Comparison of ENCODE assay signal across 12 mouse cellular contexts in genomic region chr2:34627328-34628226, GRCm38 (mm10).
DNase-seq lines count a peak whose midpoint lies in the region; ATAC-seq lines count a peak whose summit lies in the region.
"Had no signal": no experiment of that assay in that cellular context is flagged by ENCODE, and none has a peak within 500 bp of the region (broad histone marks: within the 10 kb centered on the region; RNA-seq: fewer than 3 reads in every experiment).

No protein-coding gene starts in this region.

- H3K4me2 ChIP-seq in kidney, embryonic 15.5 days = no peak overlapping the region
- H3K4me2 ChIP-seq: hindbrain, embryonic 15.5 days; neural tube, embryonic 13.5 days had no signal

- no peak overlapping the region for H3K9ac ChIP-seq in kidney, embryonic 15.5 days
- H3K9ac ChIP-seq: hindbrain, embryonic 15.5 days; neural tube, embryonic 13.5 days had no signal

- no peaks in the 10 kb centered on the region for H3K9me3 ChIP-seq in kidney, embryonic 15.5 days (replicated peaks)
- H3K9me3 ChIP-seq: G1E; hindbrain, embryonic 15.5 days; neural tube, embryonic 13.5 days had no signal

- H3K27ac ChIP-seq in kidney, embryonic 15.5 days = peak overlapping the region; percentile 87
- H3K27ac ChIP-seq: hindbrain, embryonic 15.5 days; neural tube, embryonic 13.5 days had no signal

- no peak for DNase-seq in kidney, postnatal 14 days
- peak; percentile 42 for DNase-seq in ZHBTc4 (ENCODE audit: low read depth, low spot score)
- DNase-seq in heart, adult 9 months (ENCODE audit: low spot score in 2 of 2) = peak; percentile 18 to 48
- peak; percentile 70 for DNase-seq in lung, postnatal 10 days
- DNase-seq in spleen, adult 18-20 months = no peak
- DNase-seq in layer of hippocampus, postnatal 25 days (ENCODE audit: extremely low spot score in 1 of 2, low spot score in 1 of 2) = no peak
- DNase-seq in thymus, adult 18-20 months = no peak
- DNase-seq: liver had no signal

- peak; percentile 78 for ATAC-seq in kidney, embryonic 15.5 days (replicated peaks; ENCODE audit: low FRiP score)

- 63% methylated on average over 17 of the region's 17 CpGs for WGBS in kidney, embryonic 15.5 days

- peaks cover 38% of the 10 kb centered on the region for H3K4me1 ChIP-seq in kidney, embryonic 15.5 days

- H3K27me3 ChIP-seq in kidney, embryonic 15.5 days = no peaks in the 10 kb centered on the region
- H3K27me3 ChIP-seq: hindbrain, embryonic 15.5 days; neural tube, embryonic 13.5 days had no signal

- H3K36me3 ChIP-seq in kidney, embryonic 15.5 days = peaks cover 18% of the 10 kb centered on the region

- H3K4me3 ChIP-seq in kidney, embryonic 15.5 days (replicated peaks) = no peak overlapping the region
- H3K4me3 ChIP-seq: hindbrain, embryonic 15.5 days; neural tube, embryonic 13.5 days had no signal

Comparison
In these comparisons a context has a peak if more than half of its experiments do, and no peak if none do; other contexts are left out.
1. DNase-seq: peak in ZHBTc4 (single experiment), heart, adult 9 months (2 of 2) and lung, postnatal 10 days (single experiment); none in kidney, postnatal 14 days (single experiment), spleen, adult 18-20 months (0 of 2), layer of hippocampus, postnatal 25 days (0 of 2) and thymus, adult 18-20 months (0 of 2).